Mouse (Mus musculus) ES-E14 (cell line): ENCODE measurements around the gene Aspdh. TPM values are rescaled to one million over a fixed set of nuclear protein-coding genes. Genes with fewer than 3 reads are reported as not detected.

Source experiments
- DNase-seq: peaks from one replicate; pipeline ENCODE4 v3.0.0-alpha.2; 2013; ENCODE audit warnings: low read depth, low spot score
- H3K27ac ChIP-seq: 2 replicates; pipeline ENCODE4 v1.5.1; 2012; ENCODE audit warnings: low read depth, mild to moderate bottlenecking, low read length, moderate library complexity, mixed read lengths; ENCODE audit not compliant: poor library complexity, insufficient read depth, severe bottlenecking
- H3K36me3 ChIP-seq: 2 replicates; pipeline ENCODE4 v1.6.1; 2012; ENCODE audit warnings: mild to moderate bottlenecking, low read length, moderate library complexity, mixed read lengths; ENCODE audit not compliant: control insufficient read depth, poor library complexity, insufficient read depth, severe bottlenecking
- H3K4me1 ChIP-seq, 2 experiments: fragments of 150-350 bp in 1 of 2; sonication (generic) in 1 of 2; 2 replicates each; pipeline ENCODE4 v1.6.1; 2012; ENCODE audit warnings: low read length in 2 of 2, mild to moderate bottlenecking in 1 of 2, mixed read lengths in 1 of 2; ENCODE audit not compliant: control insufficient read depth in 2 of 2, insufficient read depth in 2 of 2, poor library complexity in 1 of 2
- H3K4me3 ChIP-seq, 2 experiments: fragments of 150-350 bp in 1 of 2; sonication (generic) in 1 of 2; 2 replicates each; pipeline ENCODE4 v1.5.1; 2012; ENCODE audit warnings: low read length in 2 of 2, low read depth in 1 of 2, mild to moderate bottlenecking in 1 of 2, mixed read lengths in 1 of 2; ENCODE audit not compliant: insufficient read depth in 1 of 2, poor library complexity in 1 of 2, severe bottlenecking in 1 of 2
- H3K9ac ChIP-seq: 2 replicates; pipeline ENCODE4 v1.6.1; 2012; ENCODE audit warnings: low read depth, mild to moderate bottlenecking, low read length, mixed read lengths; ENCODE audit not compliant: poor library complexity, insufficient read depth, severe bottlenecking
- H3K9me3 ChIP-seq: fragments of 150-350 bp; sonication (generic); 2 replicates; pipeline ENCODE4 v1.6.1; 2012; ENCODE audit warnings: low read depth, mild to moderate bottlenecking, low read length; ENCODE audit not compliant: control insufficient read depth, insufficient read depth
- CHD2 ChIP-seq: IDR thresholded peaks from 2 replicates; pipeline ENCODE4 v1.6.1; 2014; ENCODE audit warnings: mild to moderate bottlenecking, low read depth, low read length, inconsistent platforms
- HCFC1 ChIP-seq: IDR thresholded peaks from 2 replicates; pipeline ENCODE4 v1.6.1; 2012; ENCODE audit warnings: low read length, inconsistent platforms, borderline replicate concordance; ENCODE audit not compliant: insufficient read depth
- MAFK ChIP-seq: IDR thresholded peaks from 2 replicates; pipeline ENCODE4 v1.6.1; 2014; ENCODE audit warnings: mild to moderate bottlenecking, low read depth, low read length, inconsistent platforms; ENCODE audit not compliant: insufficient read depth
- ZC3H11A ChIP-seq: IDR thresholded peaks from 2 replicates; pipeline ENCODE4 v1.6.1; 2012; ENCODE audit warnings: low read depth, mild to moderate bottlenecking, inconsistent platforms, low read length, borderline replicate concordance
- ZNF384 ChIP-seq: IDR thresholded peaks from 2 replicates; pipeline ENCODE4 v1.6.1; 2012; ENCODE audit warnings: low read depth, low read length, inconsistent platforms
- in situ Hi-C, 2 experiments: fragments of 600-800 bp; cut with MboI; formaldehyde crosslinking; loops; one replicate each; pipeline ENCODE4 v1.15.1; 2025; ENCODE audit warnings: low sequenced_read_pairs in 2 of 2, inconsistent platforms in 1 of 2; ENCODE audit not compliant: unreplicated experiment in 2 of 2
- total RNA-seq: library from RNA; depleted of rRNA; stranded (reverse); fragments of 300-350 nt; gene quantifications from 2 replicates; pipeline ENCODE4 v1.2.3, GENCODE M21; 2012; rRNA removed

The Aspdh gene
- not detected in 2 replicates for total RNA-seq

- Histone ChIP-seq H3K36me3 (no peaks in the 10 kb centered on the region), H3K27ac (no peak within 1 kb of the TSS), H3K9ac (no peak within 1 kb of the TSS), H3K4me3 (no peak within 1 kb of the TSS), H3K9me3 (no peaks in the 10 kb centered on the region), H3K4me1 (peaks cover 0 to 19% of the 10 kb centered on the region in 2 experiments; a peak in 1 of 4 replicates)
- DNase-seq = no peak
- in situ Hi-C loops = no loop called here
- no peak for TF ChIP-seq HCFC1
- no peak for TF ChIP-seq ZNF384
- no peak for TF ChIP-seq MAFK
- no peak for TF ChIP-seq ZC3H11A
- TF ChIP-seq CHD2 = no peak
Measured at GRCm38 (mm10) chr7:44465111-44465510, at the start of gene Aspdh. TSS of gene Aspdh (plus strand) at chr7:44465391.

- Histone ChIP-seq H3K9me3 (no peaks in the 10 kb centered on the region), H3K4me3 (peak overlapping the region; percentile 18 to 78; a peak in 2 of 4 replicates), H3K4me1 (peaks cover 0 to 12% of the 10 kb centered on the region in 2 experiments; a peak in 1 of 4 replicates), H3K9ac (no peak overlapping the region), H3K27ac (no peak overlapping the region), H3K36me3 (no peaks in the 10 kb centered on the region)
- DNase-seq = no peak
- no peak for TF ChIP-seq CHD2
- TF ChIP-seq ZC3H11A = no peak
- no peak for TF ChIP-seq MAFK
- TF ChIP-seq ZNF384 = no peak
- no peak for TF ChIP-seq HCFC1
- in situ Hi-C loops = loop anchor here in 1 of 2 experiments (25.0 kb wide), 1 partner anchor 165 kb away; the partner anchor contains the start of genes Acp4 and Gm15517
Measured at GRCm38 (mm10) chr7:44427666-44428065, 37.5 kb upstream of the Aspdh start.

- Histone ChIP-seq H3K27ac (no peak overlapping the region), H3K4me1 (peaks cover 0 to 14% of the 10 kb centered on the region in 2 experiments; a peak in 1 of 4 replicates)
- TF ChIP-seq ZC3H11A (no peak), ZNF384 (no peak), HCFC1 (no peak), MAFK (no peak), CHD2 (no peak)
Measured at GRCm38 (mm10) chr7:44428171-44428950, 36.8 kb upstream of the Aspdh start.

GRCm38 (mm10) chr7:44428968-44429521, 36.1 kb upstream of the Aspdh start, which contains the start of gene Lrrc4b:
TSS of gene Lrrc4b (plus strand) at chr7:44429018.
- Histone ChIP-seq H3K9me3 (no peaks in the 10 kb centered on the region), H3K4me3 (peak within 1 kb of the TSS; percentile 52 to 78; a peak in 3 of 4 replicates), H3K9ac (peak within 1 kb of the TSS; percentile 48), H3K27ac (no peak within 1 kb of the TSS), H3K4me1 (peaks cover 4 to 14% of the 10 kb centered on the region in 2 experiments; a peak in 2 of 4 replicates), H3K36me3 (no peaks in the 10 kb centered on the region)
- TF ChIP-seq ZNF384 (no peak), HCFC1 (no peak)
- DNase-seq = no peak
- in situ Hi-C loops = loop anchor here in 1 of 2 experiments (25.0 kb wide), 1 partner anchor 167 kb away; the partner anchor contains the start of genes Acp4 and Gm15517

More at GRCm38 (mm10) chr7:44428171-44428950, 36.8 kb upstream of the Aspdh start:
- in situ Hi-C loops = loop anchor here in 1 of 2 experiments (25.0 kb wide), 1 partner anchor 166 kb away; the partner anchor contains the start of genes Acp4 and Gm15517
- H3K4me3 ChIP-seq = peak overlapping the region; percentile 18 to 78; a peak in 3 of 4 replicates
- H3K9ac ChIP-seq = no peak overlapping the region
- H3K36me3 ChIP-seq = no peaks in the 10 kb centered on the region
- DNase-seq = no peak
- H3K9me3 ChIP-seq = no peaks in the 10 kb centered on the region
